Mouse (Mus musculus): ENCODE results near the gene Slc39a11.

GRCm38 (mm10) chr11:113246475-113246874 lies 403.4 kb downstream of the Slc39a11 start:
- TF ChIP-seq POLR2A (IDR thresholded peaks at IDR 0.05; ENCODE audit: low read depth, low read length): no peak
- no peak for TF ChIP-seq CTCF (IDR thresholded peaks at IDR 0.05; ENCODE audit: extremely low read depth, insufficient read length, insufficient replicate concordance, low read depth, low read length)

Data from small intestine, adult 2 months (tissue).